Mouse (Mus musculus) cerebral cortex, adult 2 months (tissue): ENCODE measurements around the gene Kif15.

ENCODE experiments used
- WGBS: fragments of 180-500 bp; shearing (Covaris S2); methylation state at CpG from one replicate; pipeline ENCODE4 v1.1.7; 2018; 5-methylcytosine and 5-hydroxymethylcytosine counted together

Gene Kif15

DNA sequence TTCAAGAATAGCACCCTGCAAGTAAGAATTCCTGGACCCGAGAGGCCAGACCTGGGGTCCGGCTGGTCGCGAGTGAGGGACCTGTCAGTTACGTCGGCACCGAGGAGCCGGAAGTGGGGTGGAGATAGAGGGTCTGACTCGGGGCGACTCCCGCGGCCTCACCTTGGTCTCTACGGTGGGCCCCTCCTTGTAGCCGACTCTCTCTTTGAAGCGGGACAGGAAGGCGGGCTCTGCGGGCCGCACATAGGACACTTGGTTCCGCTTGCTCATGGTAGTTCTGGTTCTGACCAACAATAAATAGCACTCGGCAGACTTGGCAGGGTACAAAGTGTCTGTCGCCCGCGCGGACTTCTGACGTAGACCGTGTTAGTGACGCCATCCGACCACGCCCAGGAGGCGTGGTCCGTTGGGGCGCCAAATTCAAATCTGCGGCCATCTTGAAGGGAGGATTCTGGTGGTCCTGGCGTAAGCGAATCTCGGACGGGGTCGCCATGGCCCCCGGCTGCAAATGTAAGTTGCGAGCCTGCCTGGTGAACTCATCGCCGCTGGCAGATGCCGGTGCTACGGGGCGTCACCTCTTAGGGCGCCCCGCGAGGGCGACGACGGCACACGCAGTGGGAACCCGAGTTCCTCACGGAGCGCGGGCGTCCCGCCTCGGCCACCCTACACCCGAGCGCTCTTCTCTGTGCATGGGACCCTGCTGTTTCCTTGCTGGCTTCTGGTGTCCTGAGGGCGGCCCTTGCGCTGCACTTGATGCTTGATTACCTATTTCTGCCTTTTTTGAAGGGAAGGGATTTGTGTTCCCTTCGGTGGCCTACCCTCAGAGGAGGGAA is at the start of gene Kif15, which contains the start of gene 1110059G10Rik:
Gene Kif15 (plus strand): TSS at position 404 of the 833 bp plus-strand sequence.
Gene 1110059G10Rik (minus strand): TSS at position 358 of the 833 bp plus-strand sequence.
- under 1% methylated on average over 64 of the region's 64 CpGs for WGBS

DNA sequence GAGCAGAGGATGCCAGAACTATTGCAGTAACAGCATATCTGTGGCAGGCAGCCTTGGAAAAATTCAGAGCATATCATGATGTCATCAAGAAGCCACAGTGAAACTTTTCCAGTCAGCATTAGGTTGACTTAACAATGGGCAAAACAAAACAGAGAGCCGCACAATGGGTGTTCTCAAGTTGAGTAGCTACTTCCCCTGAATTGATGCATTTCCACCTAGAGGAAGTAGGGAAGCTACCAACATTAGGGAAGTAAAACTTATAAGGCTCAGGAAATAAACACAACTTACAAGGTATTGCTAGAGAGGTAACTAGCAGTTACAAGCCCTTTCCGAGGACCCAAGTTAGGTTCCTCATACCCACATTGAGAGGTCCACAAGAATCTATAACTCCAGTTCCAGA is 49.8 kb upstream of the Kif15 start:
- 94% methylated on average over 2 of the region's 2 CpGs for WGBS

GRCm38 (mm10) chr9:122902717-122903535 is 47.9 kb upstream of the Kif15 start:
- WGBS = 22% methylated on average over 32 of the region's 32 CpGs

DNA sequence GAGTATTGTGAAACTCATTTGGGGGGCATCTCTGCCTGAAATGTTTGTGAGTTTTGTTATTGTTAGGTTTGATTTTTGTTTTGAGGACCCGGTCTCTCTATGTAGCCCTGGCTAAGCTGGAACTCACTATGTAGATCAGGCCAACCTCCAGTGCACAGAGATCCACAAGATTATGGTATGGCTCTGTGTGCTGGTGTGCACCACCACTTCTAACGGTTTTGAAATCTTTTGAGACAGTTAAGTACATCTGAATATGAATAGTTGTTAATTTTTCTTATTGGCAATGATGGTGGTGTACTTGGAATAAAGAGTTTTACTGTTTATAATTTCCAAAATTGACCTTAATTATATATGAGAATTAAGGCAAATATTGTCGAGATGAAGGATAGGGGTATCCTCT is 28.4 kb upstream of the Kif15 start:
- 47% methylated on average over 3 of the region's 3 CpGs for WGBS

- WGBS = 1% methylated on average over 43 of the region's 43 CpGs
Measured at GRCm38 (mm10) chr9:122922936-122923381, 27.9 kb upstream of the Kif15 start, which contains the start of gene Zfp105. Zfp105 (plus strand) TSS chr9:122923072.

GRCm38 (mm10) chr9:122928915-122929314 is 21.9 kb upstream of the Kif15 start:
- WGBS = 97% methylated on average over 3 of the region's 3 CpGs

DNA sequence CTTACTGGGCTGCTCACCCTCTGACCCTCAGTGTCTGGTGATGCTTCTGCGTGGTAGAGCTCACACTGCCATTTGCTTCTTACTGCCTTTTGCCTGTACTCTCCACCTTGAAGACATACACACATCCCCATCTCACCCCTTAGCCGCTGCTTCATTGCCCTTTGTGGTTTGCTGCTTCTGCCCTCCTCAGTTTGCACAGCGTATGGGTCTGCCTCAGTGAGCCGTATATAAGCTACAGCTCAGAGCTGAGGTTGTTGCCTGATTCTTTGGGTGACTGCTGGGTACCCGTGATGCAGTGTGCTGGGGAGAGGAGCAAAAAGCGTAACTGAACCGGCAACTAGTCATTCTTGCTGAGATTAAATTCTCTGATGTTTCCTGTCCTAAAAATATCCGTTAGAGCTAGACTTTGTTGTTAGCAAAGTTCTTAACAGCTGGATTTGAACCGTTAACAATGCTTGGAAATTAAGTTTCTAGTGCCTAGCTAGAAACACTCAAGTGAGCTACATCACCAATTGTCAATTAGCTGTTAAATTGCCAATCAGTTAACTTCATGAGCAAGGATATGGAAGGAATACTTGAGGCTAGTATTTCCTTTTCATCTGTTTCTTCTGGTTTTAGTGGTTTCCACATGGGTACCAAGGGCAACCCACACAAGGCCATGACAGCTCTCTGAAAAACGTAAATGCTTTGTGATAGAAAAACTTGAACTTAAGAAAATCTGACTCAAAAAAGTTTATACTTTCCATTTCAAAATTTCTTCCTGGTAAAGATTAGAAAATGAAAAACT is 47.8 kb downstream of the Kif15 start:
- WGBS = 93% methylated on average over 10 of the region's 10 CpGs

GRCm38 (mm10) chr9:122999193-122999586 is 48.3 kb downstream of the Kif15 start:
- 95% methylated on average over 4 of the region's 4 CpGs for WGBS

DNA sequence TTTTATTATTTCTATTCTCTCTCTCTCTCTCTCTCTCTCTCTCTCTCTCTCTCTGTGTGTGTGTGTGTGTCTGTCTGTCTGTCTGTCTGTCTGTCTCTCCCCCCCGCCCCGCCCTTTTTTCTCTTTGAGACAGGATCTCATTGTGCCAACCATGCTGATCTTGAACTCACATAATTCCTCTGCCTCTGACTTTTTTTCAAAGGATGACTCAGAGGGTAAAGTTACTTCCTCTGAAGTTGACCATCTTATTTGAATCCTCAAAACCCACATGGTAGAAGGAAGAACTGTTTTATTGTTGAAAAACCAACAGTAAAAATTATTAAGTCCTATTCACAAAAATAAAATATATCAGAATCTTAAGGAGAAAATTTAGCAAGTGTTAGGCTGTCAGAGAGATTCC is 53.9 kb downstream of the Kif15 start:
- 100% methylated on average over 2 of the region's 2 CpGs for WGBS

DNA sequence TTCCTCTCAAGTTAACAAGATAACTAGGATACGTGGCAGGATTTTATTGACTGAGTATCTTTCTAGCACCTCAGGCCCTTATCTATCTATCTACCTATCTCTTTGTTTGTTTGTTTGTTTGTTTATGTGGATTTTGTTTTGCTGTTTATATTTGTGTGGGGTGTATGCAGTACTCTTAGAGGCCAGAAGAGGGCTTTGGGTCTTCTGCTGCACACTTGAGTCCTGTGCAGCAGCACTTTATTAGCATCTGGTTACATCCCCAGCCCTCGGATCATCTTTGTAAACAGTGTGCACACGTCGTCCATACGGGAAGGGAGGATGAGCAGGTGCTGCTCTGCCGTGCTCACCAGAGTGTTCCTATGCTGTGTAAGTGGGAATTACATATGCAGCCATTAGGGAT is 55.2 kb downstream of the Kif15 start:
- WGBS = 78% methylated on average over 6 of the region's 6 CpGs

DNA sequence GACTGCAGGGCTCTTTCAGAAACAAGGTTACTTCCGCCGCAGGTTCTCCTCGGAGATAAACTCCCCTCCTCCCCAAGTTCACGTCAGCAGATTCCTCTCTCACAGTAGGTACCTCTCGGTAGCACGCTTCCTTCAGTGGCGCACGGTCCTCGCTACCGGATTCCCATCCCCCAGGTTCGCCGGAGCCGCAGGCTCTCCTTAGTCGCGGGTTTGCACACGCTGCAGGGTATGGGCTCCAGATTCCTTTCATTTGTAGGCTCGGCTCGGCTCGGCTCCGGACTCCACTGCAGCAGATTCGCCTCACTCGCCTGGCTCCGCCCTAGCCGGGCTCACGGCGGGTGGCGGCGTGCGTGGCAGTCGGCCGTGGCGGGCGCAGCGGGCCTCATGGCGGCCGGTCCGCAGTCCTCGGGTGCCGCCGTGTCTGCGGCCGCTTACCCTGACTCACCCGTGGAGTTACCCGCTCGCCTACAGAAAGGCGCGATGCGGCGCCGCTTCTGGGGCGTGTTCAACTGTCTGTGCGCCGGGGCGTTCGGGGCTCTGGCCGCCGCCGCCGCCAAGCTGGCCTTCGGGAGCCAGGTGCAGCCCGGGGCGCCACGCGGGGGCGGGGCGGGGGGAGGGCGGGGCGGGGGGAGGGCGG is 70.3 kb downstream of the Kif15 start, which contains the start of gene Tmem42:
Gene Tmem42 (plus strand): TSS at position 332 of the 637 bp plus-strand sequence.
- WGBS = under 1% methylated on average over 55 of the region's 69 CpGs

GRCm38 (mm10) chr9:123021636-123022379 is 71.0 kb downstream of the Kif15 start:
- 31% methylated on average over 21 of the region's 24 CpGs for WGBS

DNA sequence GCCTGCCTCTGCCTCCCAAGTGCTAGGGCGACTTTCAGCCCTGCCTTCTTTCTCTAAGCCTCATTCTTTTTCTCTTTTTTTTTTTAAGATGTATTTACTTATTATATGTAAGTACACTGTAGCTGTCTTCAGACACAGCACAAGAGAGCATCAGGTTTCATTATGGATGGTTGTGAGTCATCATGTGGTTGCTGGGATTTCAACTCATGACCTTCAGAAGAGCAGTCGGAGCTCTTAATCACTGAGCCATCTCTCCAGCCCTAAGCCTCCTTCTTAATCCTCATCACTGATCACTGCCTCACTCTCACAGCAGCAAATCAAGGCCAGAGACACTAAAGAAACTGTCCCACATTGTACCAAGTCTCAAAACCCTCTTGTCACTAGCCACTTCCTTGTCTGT is 73.4 kb downstream of the Kif15 start:
- WGBS = 89% methylated on average over 2 of the region's 2 CpGs

GRCm38 (mm10) chr9:123031496-123032246 is 80.8 kb downstream of the Kif15 start:
- 84% methylated on average over 13 of the region's 13 CpGs for WGBS

- WGBS = 93% methylated on average over 4 of the region's 4 CpGs
Measured at GRCm38 (mm10) chr9:123034426-123034825, 83.6 kb downstream of the Kif15 start, which contains the start of gene Tgm4. Tgm4 (plus strand) TSS chr9:123034726.

GRCm38 (mm10) chr9:123047665-123048064 is 96.8 kb downstream of the Kif15 start:
- WGBS = 79% methylated on average over 1 of the region's 1 CpGs

- 89% methylated on average over 3 of the region's 3 CpGs for WGBS
Measured at GRCm38 (mm10) chr9:123060172-123060571, 109.3 kb downstream of the Kif15 start.
